Mouse (Mus musculus) kidney, embryonic 15.5 days (tissue): ENCODE measurements around the gene Gm10203. TPM values are rescaled to one million over a fixed set of nuclear protein-coding genes. Genes with fewer than 3 reads are reported as not detected.
"Not testable (repeated sequence)": the region's sequence is repeated elsewhere in the genome, so short reads cannot be mapped to it uniquely, and the experiment has no call there.

Experiments
- ATAC-seq: fragments of 200-750 bp; cut with Nextera tagmentation; replicated peaks from 2 replicates; pipeline ENCODE4 v1.8.0; 2017; ENCODE audit warnings: moderate TSS enrichment; ENCODE audit not compliant: low FRiP score
- H3K27ac ChIP-seq: fragments of 300-500 bp; sonication (generic); 2 replicates; pipeline ENCODE4 v1.5.1; 2015; ENCODE audit warnings: mild to moderate bottlenecking, inconsistent platforms
- H3K27me3 ChIP-seq: fragments of 300-500 bp; sonication (generic); 2 replicates; pipeline ENCODE4 v1.6.1; 2015; ENCODE audit warnings: inconsistent platforms
- H3K36me3 ChIP-seq: fragments of 300-500 bp; sonication (generic); 2 replicates; pipeline ENCODE4 v1.6.1; 2015; ENCODE audit warnings: inconsistent platforms
- H3K4me1 ChIP-seq: fragments of 300-500 bp; sonication (generic); 2 replicates; pipeline ENCODE4 v1.6.1; 2015; ENCODE audit warnings: inconsistent platforms
- H3K4me2 ChIP-seq: fragments of 300-500 bp; sonication (generic); 2 replicates; pipeline ENCODE4 v1.6.1; 2015; ENCODE audit warnings: moderate library complexity, mild to moderate bottlenecking, inconsistent platforms
- H3K4me3 ChIP-seq: fragments of 300-500 bp; sonication (generic); replicated peaks from 2 replicates; pipeline ENCODE4 v1.5.1; 2015; ENCODE audit warnings: mild to moderate bottlenecking, inconsistent platforms
- H3K9ac ChIP-seq: fragments of 300-500 bp; sonication (generic); 2 replicates; pipeline ENCODE4 v1.6.1; 2015; ENCODE audit warnings: mild to moderate bottlenecking, inconsistent platforms
- H3K9me3 ChIP-seq: fragments of 300-500 bp; sonication (generic); replicated peaks from 2 replicates; pipeline ENCODE4 v1.6.1; 2016; ENCODE audit warnings: inconsistent platforms
- WGBS: fragments of 180-500 bp; shearing (Covaris S2); methylation state at CpG from one replicate; pipeline ENCODE4 v1.1.7; 2015; ENCODE audit warnings: mixed read lengths; 5-methylcytosine and 5-hydroxymethylcytosine counted together
- polyA plus RNA-seq: library from polyadenylated mRNA; unstranded; fragments of >200 nt; fragmentation: Nextera tagmentation; extraction: Ambion mirVana; gene quantifications from 2 replicates; pipeline ENCODE4 v1.2.1, GENCODE M21; 2015

Gene Gm10203
- not detected in 2 replicates for polyA plus RNA-seq

GRCm38 (mm10) chr6:149129870-149130269 lies at the start of gene Gm10203:
Gm10203 (plus strand) TSS chr6:149130170.
- H3K36me3 ChIP-seq, H3K27me3 ChIP-seq, H3K4me2 ChIP-seq, H3K4me3 ChIP-seq, H3K9me3 ChIP-seq, H3K27ac ChIP-seq, ATAC-seq, H3K9ac ChIP-seq: not testable (repeated sequence)
- 90% methylated on average over 8 of the region's 8 CpGs for WGBS
- peaks cover 14% of the 10 kb centered on the region for H3K4me1 ChIP-seq

DNA sequence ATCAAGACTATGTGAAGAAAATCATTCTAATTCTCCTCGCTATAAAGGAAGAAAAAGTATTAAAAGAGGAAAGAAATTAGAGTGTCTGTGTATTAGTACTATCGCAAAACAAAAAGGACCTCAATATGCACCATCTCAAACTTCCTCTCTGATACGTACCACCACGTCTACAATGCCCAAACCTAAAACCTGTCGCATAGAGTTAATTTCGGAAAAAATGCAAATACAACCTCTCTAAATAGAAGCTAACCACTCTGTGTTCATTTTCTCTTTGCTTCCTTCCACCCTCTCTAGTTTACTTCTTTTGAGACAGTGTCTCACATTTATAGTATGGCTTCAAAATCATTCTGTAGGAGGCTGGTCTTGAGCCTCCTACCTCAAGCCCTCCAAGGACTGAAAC lies 37.6 kb upstream of the Gm10203 start:
- no peak overlapping the region for H3K27ac ChIP-seq
- no peak overlapping the region for H3K4me3 ChIP-seq
- ATAC-seq: no peak
- H3K9me3 ChIP-seq: no peaks in the 10 kb centered on the region
- 94% methylated on average over 6 of the region's 6 CpGs for WGBS
- H3K27me3 ChIP-seq: no peaks in the 10 kb centered on the region
- H3K9ac ChIP-seq: no peak overlapping the region
- no peak overlapping the region for H3K4me2 ChIP-seq
- no peaks in the 10 kb centered on the region for H3K36me3 ChIP-seq
- H3K4me1 ChIP-seq: peaks cover 9% of the 10 kb centered on the region; the same call in 1 of the 2 replicates

- Histone ChIP-seq H3K4me3 (no peak overlapping the region), H3K4me2 (no peak overlapping the region), H3K9ac (no peak overlapping the region), H3K9me3 (no peaks in the 10 kb centered on the region), H3K4me1 (peaks cover 9% of the 10 kb centered on the region; the same call in 1 of the 2 replicates), H3K27me3 (no peaks in the 10 kb centered on the region), H3K36me3 (no peaks in the 10 kb centered on the region), H3K27ac (no peak overlapping the region; the same call in 1 of the 2 replicates)
- ATAC-seq: peak; percentile 92
- 11% methylated on average over 5 of the region's 5 CpGs for WGBS
Observed at GRCm38 (mm10) chr6:149093465-149093864, 36.5 kb upstream of the Gm10203 start.

DNA sequence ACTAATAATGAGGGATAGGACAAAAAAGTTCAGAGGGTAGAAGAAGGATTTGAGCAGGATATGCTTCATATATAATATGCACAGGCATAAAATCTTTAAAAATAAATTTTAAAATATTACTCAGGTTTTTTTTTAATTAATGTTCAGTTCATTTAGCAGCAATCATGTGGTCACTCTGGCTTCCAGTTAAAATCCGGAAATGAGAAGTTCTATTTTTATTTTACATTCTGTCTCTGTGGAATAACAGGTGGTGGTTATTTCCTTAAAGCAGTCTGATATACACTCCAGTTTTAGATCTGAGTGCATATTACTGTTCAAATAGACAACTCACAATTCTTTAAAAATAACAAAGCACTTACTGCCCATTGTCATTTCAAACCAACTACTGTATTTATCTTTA lies 35.4 kb upstream of the Gm10203 start:
- no peaks in the 10 kb centered on the region for H3K9me3 ChIP-seq
- H3K27ac ChIP-seq: no peak overlapping the region
- H3K4me1 ChIP-seq: peaks cover 11% of the 10 kb centered on the region
- H3K4me3 ChIP-seq: no peak overlapping the region
- no peak for ATAC-seq
- no peaks in the 10 kb centered on the region for H3K36me3 ChIP-seq
- no peak overlapping the region for H3K9ac ChIP-seq
- no peaks in the 10 kb centered on the region for H3K27me3 ChIP-seq
- no peak overlapping the region for H3K4me2 ChIP-seq
- WGBS: 60% methylated on average over 1 of the region's 1 CpGs

DNA sequence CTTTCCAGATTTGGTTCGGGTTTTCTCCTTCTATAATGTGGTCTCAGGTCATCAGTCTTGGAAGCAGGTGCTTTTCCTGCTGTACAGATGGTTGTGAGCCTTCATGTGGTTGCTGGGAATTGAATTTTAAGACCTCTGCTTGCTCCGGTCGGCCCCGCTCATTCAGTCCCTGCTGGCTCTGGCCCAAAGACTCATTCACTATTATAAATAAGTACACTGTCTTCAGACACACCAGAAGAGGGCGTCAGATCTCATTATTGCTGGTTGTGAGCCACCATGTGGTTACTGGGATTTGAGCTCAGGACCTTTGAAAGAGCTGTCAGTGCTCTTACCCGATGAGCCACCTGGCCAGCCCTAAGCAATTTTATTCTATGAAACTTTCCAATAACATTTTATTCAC lies 34.6 kb upstream of the Gm10203 start:
- H3K9ac ChIP-seq: no peak overlapping the region

GRCm38 (mm10) chr6:149096233-149096632 lies 33.7 kb upstream of the Gm10203 start:
- WGBS: 86% methylated on average over 2 of the region's 2 CpGs
- no peak overlapping the region for H3K4me3 ChIP-seq
- no peaks in the 10 kb centered on the region for H3K36me3 ChIP-seq
- H3K4me2 ChIP-seq: no peak overlapping the region
- no peak overlapping the region for H3K27ac ChIP-seq
- H3K4me1 ChIP-seq: peaks cover 13% of the 10 kb centered on the region
- no peaks in the 10 kb centered on the region for H3K9me3 ChIP-seq
- H3K27me3 ChIP-seq: no peaks in the 10 kb centered on the region
- no peak for ATAC-seq
- H3K9ac ChIP-seq: no peak overlapping the region

More for the DNA sequence above, 34.6 kb upstream of the Gm10203 start:
- peaks cover 13% of the 10 kb centered on the region for H3K4me1 ChIP-seq
- 72% methylated on average over 6 of the region's 6 CpGs for WGBS
- H3K27me3 ChIP-seq: no peaks in the 10 kb centered on the region
- H3K4me2 ChIP-seq: no peak overlapping the region
- ATAC-seq: no peak
- H3K9me3 ChIP-seq: no peaks in the 10 kb centered on the region
- no peak overlapping the region for H3K4me3 ChIP-seq
- no peaks in the 10 kb centered on the region for H3K36me3 ChIP-seq
- H3K27ac ChIP-seq: no peak overlapping the region

DNA sequence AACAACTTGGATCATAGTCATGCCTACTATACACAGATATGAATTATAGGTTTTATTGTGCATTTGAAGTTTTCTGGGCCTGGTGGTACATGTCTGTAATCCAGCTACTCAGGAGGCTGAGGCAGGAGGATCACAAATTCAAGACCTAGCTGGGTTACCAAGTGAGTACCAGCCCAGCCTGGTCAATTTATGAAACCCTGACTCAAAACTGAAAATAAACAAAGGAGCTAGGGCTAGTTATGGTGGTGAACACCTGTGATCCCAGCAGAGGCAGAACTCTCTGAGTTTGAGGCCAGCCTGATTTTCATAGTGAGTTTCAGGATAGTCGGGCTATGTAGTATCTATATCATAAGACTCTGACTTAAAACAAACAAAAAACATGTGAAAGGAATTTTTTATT lies 32.7 kb upstream of the Gm10203 start:
- H3K4me1 ChIP-seq: peaks cover 13% of the 10 kb centered on the region
- no peak for ATAC-seq
- H3K4me3 ChIP-seq: no peak overlapping the region
- no peak overlapping the region for H3K9ac ChIP-seq
- no peak overlapping the region for H3K27ac ChIP-seq
- no peaks in the 10 kb centered on the region for H3K27me3 ChIP-seq
- no peak overlapping the region for H3K4me2 ChIP-seq
- no peaks in the 10 kb centered on the region for H3K9me3 ChIP-seq
- WGBS: 97% methylated on average over 1 of the region's 1 CpGs
- no peaks in the 10 kb centered on the region for H3K36me3 ChIP-seq

DNA sequence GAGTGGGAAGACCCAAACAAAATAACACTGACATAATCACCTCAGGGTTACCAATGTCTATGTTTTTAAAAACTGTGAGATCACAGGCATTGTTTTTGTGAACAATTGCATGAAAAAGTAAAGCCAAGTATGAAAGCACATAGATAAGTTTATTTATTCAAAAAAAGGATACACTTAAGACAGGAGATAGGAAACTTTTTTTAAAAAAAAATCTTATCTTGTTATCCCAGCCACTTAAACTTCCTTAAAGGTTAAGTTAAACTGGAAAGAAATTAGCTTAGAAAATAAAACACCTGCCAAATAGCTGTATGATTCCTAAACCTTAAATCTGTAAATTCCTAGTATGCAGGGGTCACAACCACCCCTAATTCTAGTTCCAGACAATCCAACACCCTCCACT lies 31.0 kb upstream of the Gm10203 start:
- H3K4me3 ChIP-seq: no peak overlapping the region
- no peaks in the 10 kb centered on the region for H3K27me3 ChIP-seq
- no peak overlapping the region for H3K4me2 ChIP-seq
- no peaks in the 10 kb centered on the region for H3K9me3 ChIP-seq
- no peaks in the 10 kb centered on the region for H3K36me3 ChIP-seq
- H3K27ac ChIP-seq: no peak overlapping the region
- H3K4me1 ChIP-seq: peaks cover 10% of the 10 kb centered on the region
- H3K9ac ChIP-seq: no peak overlapping the region
- no peak for ATAC-seq

DNA sequence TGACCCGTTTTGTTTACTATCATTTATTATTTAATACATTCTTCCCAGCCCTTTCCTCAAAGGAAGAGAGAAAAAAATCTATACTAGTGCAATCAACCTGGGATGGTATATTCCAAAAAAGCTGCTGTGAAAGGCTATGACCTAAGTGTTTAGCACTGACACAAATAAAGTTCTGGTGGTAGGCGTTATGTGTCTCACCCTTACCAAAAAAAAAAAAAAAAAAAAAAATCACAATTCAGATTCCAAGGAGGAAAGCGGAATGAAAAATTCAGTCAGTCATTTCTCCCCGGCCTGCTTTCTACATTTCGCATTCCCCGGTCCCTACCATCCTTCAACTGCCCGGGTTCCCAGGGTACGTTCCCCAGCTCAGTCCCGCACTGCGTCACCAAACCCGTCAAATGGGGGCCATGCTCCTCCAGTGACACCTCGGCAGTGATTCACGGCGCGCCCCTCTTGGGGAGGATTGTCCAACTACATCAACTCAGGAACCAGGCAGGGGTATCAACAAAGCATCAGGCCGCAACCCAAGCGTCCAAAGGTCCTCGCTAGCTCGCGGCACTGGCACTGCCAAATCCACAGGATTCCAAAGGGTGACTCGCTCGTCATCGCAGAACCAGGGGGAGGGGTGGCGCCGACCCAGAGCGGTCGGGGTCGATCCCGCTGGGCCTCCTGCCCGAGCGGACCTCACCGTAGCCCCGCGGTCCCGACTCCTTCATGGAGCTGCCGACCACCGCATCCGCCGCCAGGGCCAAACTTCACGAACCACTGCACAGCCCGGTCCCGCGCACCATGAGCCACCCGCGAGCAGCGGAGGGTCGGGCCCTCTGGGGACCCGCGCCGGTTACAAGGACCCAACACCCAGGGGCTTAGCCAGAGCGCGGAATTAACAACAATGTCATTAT lies 29.5 kb upstream of the Gm10203 start:
- Histone ChIP-seq H3K9me3 (no peaks in the 10 kb centered on the region), H3K27me3 (0 out of 2 replicates have a peak, but pooled peaks cover 4% of the 10 kb centered on the region), H3K4me2 (peak overlapping the region; percentile 84), H3K4me1 (peaks cover 5% of the 10 kb centered on the region; the same call in 1 of the 2 replicates), H3K9ac (peak overlapping the region; percentile 89), H3K4me3 (peak overlapping the region; percentile 84), H3K27ac (peak overlapping the region; percentile 96), H3K36me3 (no peaks in the 10 kb centered on the region)
- peak; percentile 72 for ATAC-seq
- WGBS: 2% methylated on average over 52 of the region's 52 CpGs

DNA sequence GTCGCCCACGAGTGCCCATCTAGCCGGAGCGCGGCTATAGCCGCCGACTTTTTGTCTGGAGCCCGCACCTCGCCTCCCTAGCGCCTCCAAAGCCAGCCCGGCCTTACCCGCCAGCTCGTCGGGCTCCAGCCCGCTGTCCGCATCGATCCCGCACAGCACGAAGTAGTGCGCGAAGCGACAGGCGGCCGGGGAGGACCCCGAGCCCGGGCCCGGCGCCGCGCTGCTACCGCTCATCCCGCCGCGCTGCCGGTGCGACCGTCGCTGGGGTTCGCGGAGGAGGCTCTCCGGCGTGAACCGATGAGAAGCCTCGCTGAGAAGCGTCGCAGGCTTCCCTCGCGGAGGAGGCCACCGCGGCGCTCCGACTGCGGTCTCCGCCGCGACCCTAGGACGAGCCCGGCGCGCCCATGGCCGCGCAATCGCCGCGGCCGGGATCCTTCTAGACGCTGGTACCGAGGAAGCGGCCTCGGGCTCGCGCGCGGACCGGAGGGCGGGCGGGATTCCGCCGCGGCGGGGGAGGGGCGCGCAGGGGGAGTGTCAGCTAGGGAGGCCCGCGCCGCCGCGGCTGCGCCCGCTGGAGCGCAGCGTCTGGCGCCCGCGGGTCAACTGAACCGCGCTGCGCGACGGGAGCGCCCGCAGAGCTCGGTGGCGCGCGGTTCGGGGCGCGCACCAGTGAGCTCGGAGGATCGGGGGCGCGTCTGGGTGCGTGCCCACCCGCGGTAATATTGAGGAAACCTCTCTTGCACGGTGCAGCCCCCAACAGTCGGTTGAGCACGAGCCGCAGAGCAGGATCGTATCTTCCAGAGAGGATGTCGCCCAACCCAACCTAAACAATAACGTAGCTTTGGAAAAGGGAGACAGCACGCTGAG lies 28.7 kb upstream of the Gm10203 start, which contains the start of gene Dennd5b:
Dennd5b (minus strand) TSS at position 605 of the 867 bp plus-strand sequence.
- peak within 1 kb of the TSS; percentile 89 for H3K9ac ChIP-seq
- no peaks in the 10 kb centered on the region for H3K9me3 ChIP-seq
- H3K4me1 ChIP-seq: peaks cover 4% of the 10 kb centered on the region; the same call in 1 of the 2 replicates
- ATAC-seq: peak; percentile 96
- no peaks in the 10 kb centered on the region for H3K36me3 ChIP-seq
- peak within 1 kb of the TSS; percentile 96 for H3K27ac ChIP-seq
- WGBS: 1% methylated on average over 111 of the region's 124 CpGs
- H3K27me3 ChIP-seq: 0 out of 2 replicates have a peak, but pooled peaks cover 4% of the 10 kb centered on the region
- H3K4me2 ChIP-seq: peak within 1 kb of the TSS; percentile 84
- H3K4me3 ChIP-seq: peak within 1 kb of the TSS; percentile 84

DNA sequence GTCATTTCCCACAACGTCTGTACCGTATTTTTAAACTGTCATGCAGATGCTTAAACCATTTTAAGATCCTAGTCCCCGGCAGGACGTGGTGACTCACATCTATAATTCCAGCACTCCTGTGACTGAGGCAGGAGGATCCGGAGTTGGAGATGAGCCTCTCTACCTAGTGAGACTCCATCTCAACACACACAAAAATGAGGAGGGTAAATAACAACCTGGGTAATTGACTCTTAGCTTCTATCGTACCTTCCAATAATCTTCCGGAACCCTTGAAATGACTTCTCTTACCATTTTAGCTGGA lies 28.1 kb upstream of the Gm10203 start:
- peak overlapping the region; percentile 84 for H3K4me3 ChIP-seq
- H3K4me1 ChIP-seq: peaks cover 4% of the 10 kb centered on the region; the same call in 1 of the 2 replicates
- H3K27ac ChIP-seq: peak overlapping the region; percentile 96
- H3K9ac ChIP-seq: peak overlapping the region; percentile 89
- no peaks in the 10 kb centered on the region for H3K36me3 ChIP-seq
- ATAC-seq: no peak; the same call in 1 of the 2 replicates
- 15% methylated on average over 7 of the region's 7 CpGs for WGBS
- H3K4me2 ChIP-seq: peak overlapping the region; percentile 84
- no peaks in the 10 kb centered on the region for H3K9me3 ChIP-seq
- H3K27me3 ChIP-seq: 0 out of 2 replicates have a peak, but pooled peaks cover 4% of the 10 kb centered on the region

- H3K4me2 ChIP-seq: no peak overlapping the region
- WGBS: 84% methylated on average over 1 of the region's 1 CpGs
- H3K4me1 ChIP-seq: peaks cover 4% of the 10 kb centered on the region; the same call in 1 of the 2 replicates
- ATAC-seq: no peak
- no peaks in the 10 kb centered on the region for H3K36me3 ChIP-seq
- H3K9me3 ChIP-seq: no peaks in the 10 kb centered on the region
- no peak overlapping the region for H3K9ac ChIP-seq
- H3K27ac ChIP-seq: no peak overlapping the region
- H3K4me3 ChIP-seq: no peak overlapping the region
- 0 out of 2 replicates have a peak, but pooled peaks cover 4% of the 10 kb centered on the region for H3K27me3 ChIP-seq
Observed at GRCm38 (mm10) chr6:149103451-149103850, 26.5 kb upstream of the Gm10203 start.
